Mouse (Mus musculus): Measurements from ENCODE around the gene Blm. TPM values are rescaled to one million over a fixed set of nuclear protein-coding genes. Genes with fewer than 3 reads are reported as not detected.

Blm gene
- polyA plus RNA-seq, 1 experiment from 2014 or later: 11.3 TPM

- H3K4me1 ChIP-seq (replicated peaks): peaks cover 16% of the 10 kb centered on the region
- 79% methylated on average over 9 of the region's 9 CpGs for WGBS
- ATAC-seq (ENCODE audit: low FRiP score): no peak
These were observed 129.7 kb downstream of the Blm start, which contains the start of gene Furin for GRCm38 (mm10) chr7:80405188-80405695. Gene Furin, minus strand, starts transcription at chr7:80405436.

More at GRCm38 (mm10) chr7:80405188-80405695, 129.7 kb downstream of the Blm start, which contains the start of gene Furin:
- Histone ChIP-seq H3K9me3 (no peaks in the 10 kb centered on the region), H3K4me3 (no peak within 1 kb of the TSS), H3K27me3 (peaks cover 26% of the 10 kb centered on the region), H3K9ac (no peak within 1 kb of the TSS), H3K36me3 (no peaks in the 10 kb centered on the region), H3K4me2 (no peak within 1 kb of the TSS), H3K27ac (no peak within 1 kb of the TSS)

Other genes with a start within 250 kb of the Blm start
- 43.5 and 46.8 TPM in 2 replicates for gene Prc1, start 240.7 kb downstream of the Blm start, polyA plus RNA-seq (2015; fragmentation: Nextera tagmentation; extraction: Ambion mirVana)
- gene Rccd1, start 210.7 kb downstream of the Blm start, polyA plus RNA-seq (2015; fragmentation: Nextera tagmentation; extraction: Ambion mirVana): 14.5 and 16.1 TPM in 2 replicates
- 55.5 and 61.5 TPM in 2 replicates for gene Unc45a, start 194.1 kb downstream of the Blm start, polyA plus RNA-seq (2015; fragmentation: Nextera tagmentation; extraction: Ambion mirVana)
- gene Hddc3, start 192.0 kb downstream of the Blm start, polyA plus RNA-seq (2015; fragmentation: Nextera tagmentation; extraction: Ambion mirVana): 19.6 and 21.4 TPM in 2 replicates
- gene Man2a2, start 163.7 kb downstream of the Blm start, polyA plus RNA-seq (2015; fragmentation: Nextera tagmentation; extraction: Ambion mirVana): 20.8 and 23.4 TPM in 2 replicates
- 6.1 and 6.9 TPM in 2 replicates for gene Fes, start 147.2 kb downstream of the Blm start, polyA plus RNA-seq (2015; fragmentation: Nextera tagmentation; extraction: Ambion mirVana)
- 4.0 and 4.7 TPM in 2 replicates for gene Furin, start 129.7 kb downstream of the Blm start, polyA plus RNA-seq (2015; fragmentation: Nextera tagmentation; extraction: Ambion mirVana)
- gene Crtc3, start 153.8 kb upstream of the Blm start, polyA plus RNA-seq (2015; fragmentation: Nextera tagmentation; extraction: Ambion mirVana): 14.3 and 16.5 TPM in 2 replicates